Mouse (Mus musculus): ENCODE measurements around the gene Prr7.

Gene Prr7

GRCm38 (mm10) chr13:55448131-55448530, 15.9 kb upstream of the Prr7 start:
- no peak for DNase-seq (ENCODE audit: low spot score in 2 of 2)

- DNase-seq (ENCODE audit: low spot score in 2 of 2) = peak in 1 of 2 experiments; percentile 70
These were observed 14.9 kb upstream of the Prr7 start for GRCm38 (mm10) chr13:55449205-55449604.

GRCm38 (mm10) chr13:55449679-55450441, 14.2 kb upstream of the Prr7 start:
- peak; percentile 70 to 83 for DNase-seq (ENCODE audit: low spot score in 2 of 2)

DNA sequence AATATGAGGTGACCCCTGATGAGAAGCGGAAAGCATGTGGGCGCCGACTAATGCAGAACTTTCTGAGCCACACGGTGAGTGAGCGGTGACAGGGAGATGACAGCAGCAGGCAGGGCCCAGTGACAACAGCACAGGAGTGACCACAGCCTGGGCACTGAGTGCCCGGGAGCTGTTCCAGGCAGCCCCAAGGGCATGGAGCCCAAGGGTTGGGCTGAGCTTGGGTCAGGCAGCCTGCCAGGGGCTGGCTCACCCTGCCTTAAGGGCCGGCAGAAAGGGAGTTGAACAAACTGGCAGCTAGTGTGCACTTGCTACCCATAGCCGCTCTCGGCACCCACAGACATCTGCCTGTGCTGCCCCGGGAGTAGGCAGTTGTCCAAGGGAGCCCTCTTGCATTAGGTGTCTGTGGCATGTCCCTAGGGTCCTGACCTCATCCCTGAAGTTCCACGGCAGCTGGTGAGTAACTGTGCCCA, 13.5 kb upstream of the Prr7 start:
- no peak for DNase-seq (ENCODE audit: low spot score in 2 of 2)

DNA sequence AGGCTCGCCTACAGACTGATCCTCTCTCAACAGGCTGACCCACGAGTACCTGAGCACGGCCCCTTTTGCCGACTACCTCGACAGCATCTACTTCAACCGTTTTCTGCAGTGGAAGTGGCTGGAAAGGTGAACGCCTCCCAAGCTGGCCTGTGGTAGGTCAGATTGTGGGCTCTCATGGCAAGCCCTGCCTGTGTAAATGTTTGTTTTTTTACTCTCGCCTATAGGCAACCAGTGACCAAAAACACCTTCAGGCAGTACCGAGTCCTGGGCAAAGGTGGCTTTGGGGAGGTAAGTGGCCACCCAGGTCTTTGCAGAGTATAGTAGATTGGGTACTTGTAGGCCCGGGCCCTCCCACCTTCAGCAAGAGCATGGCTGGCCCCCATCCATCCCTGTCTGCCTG, 12.8 kb upstream of the Prr7 start:
- no peak for DNase-seq (ENCODE audit: low spot score in 2 of 2)

DNA sequence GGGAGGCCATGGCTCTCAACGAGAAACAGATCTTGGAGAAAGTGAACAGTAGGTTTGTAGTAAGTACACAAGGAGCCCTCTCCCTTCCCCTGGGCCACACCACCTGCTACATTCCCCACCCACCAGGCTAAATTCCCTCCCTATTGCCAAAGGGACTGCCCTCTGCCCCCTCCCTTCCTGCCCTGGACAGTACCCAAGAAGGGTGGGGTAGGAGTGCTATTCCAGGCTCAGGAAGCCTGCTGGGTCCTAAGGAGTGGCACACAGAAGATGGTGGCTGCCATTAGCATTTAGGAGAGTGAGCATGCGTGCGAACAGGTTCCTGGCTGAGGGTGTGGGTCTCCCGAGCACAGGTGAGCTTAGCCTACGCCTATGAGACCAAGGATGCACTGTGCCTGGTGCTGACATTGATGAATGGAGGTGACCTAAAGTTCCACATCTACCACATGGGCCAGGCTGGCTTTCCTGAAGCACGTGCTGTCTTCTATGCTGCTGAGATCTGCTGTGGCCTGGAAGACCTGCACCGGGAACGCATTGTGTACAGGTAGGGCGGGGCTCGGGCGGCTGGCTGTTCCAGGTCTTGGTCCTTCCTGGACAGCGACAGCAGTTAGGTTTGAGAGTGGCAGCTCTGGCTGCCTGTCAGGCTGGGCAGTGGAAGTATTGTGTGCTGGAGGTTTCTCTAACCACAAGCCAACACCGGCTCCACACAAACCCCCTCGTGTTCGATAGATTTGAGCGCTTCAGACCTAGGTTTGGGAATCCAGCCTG, 12.1 kb upstream of the Prr7 start:
- no peak for DNase-seq (ENCODE audit: low spot score in 2 of 2)

- DNase-seq (ENCODE audit: low spot score in 2 of 2) = no peak
These were observed 1.1 kb upstream of the Prr7 start for GRCm38 (mm10) chr13:55462965-55463364.

DNA sequence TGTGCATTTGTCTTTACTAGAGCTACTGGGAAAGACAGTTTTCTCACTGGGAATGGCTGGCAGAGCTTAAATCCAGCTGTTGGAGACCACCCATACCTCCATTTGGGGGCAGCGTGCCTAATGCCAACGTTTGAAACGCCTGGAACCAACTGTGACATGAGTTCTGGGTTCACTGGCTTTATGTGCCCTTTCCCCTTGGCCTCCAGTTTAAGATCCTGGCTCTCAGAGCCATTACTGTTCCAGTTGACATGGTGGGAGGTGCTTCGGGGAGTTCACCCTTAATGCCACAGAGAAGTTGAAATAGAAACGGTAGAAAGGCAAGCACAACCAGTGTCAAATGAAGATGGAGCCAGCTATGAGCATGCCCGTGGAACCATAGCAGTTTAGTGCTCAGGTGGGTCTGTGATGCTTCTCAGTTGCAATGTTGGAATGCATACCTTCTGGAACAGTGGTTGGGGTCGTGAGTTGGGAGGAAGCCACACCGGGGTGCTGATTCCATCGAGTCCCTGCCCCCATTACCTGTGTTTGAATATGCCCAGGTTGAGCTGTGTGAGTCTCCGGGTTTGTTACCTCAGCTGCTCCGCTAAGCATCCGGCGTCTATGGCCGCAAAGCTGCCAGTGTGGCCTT, 554 bp upstream of the Prr7 start:
- DNase-seq (ENCODE audit: low spot score in 2 of 2) = peak in 1 of 2 experiments; percentile 69

DNA sequence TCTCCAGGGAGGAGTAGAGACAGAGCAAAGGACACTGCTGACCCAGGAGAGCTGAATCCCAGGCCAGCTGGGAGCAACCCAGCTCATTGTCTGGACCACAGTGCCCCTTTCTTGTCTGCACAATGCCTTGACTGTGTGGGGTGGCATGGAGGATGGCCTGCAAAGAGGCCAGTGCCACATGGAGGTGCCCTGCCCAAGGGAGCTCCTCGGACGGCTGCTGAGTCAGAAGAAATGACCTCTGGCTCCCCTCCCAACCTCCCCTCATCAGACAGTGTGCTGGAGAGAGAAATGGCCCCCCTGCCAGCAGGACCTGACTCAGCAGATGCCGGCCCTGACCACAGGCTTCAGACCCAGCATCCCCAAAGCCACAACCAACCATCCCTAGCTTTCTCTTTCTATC, 1.1 kb downstream of the Prr7 start:
- DNase-seq (ENCODE audit: low spot score in 2 of 2) = peak in 1 of 2 experiments; percentile 65

DNA sequence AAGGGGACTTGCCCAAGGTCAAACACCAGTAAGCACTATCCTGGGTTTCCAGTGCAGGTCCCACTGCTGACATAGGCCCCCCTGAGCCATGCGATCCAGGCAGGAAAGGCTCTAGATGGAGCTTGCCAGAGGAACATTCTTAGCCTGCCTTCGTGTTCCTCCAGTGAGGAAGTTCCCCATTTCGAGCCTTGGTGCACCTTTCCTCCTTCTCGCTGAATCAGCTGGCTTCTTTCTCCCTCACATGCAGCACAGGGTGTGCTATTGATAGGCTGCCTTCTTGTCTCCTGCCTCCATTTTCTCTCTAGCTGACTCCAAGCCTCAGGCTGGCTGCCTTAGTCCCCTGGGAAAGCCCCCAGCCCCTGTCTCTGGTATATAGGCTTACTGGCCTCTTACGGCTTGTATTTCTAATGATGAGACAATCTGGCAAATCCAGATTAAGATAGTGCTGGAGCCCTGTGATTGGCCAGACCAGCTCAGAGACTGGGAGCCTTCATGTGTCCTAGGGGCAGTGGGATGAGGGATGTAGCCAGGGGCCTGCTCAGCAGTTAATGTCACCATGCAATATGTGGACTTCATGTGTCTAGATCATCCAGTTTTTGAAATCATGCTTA, 1.9 kb downstream of the Prr7 start:
- no peak for DNase-seq (ENCODE audit: low spot score in 2 of 2)

DNA sequence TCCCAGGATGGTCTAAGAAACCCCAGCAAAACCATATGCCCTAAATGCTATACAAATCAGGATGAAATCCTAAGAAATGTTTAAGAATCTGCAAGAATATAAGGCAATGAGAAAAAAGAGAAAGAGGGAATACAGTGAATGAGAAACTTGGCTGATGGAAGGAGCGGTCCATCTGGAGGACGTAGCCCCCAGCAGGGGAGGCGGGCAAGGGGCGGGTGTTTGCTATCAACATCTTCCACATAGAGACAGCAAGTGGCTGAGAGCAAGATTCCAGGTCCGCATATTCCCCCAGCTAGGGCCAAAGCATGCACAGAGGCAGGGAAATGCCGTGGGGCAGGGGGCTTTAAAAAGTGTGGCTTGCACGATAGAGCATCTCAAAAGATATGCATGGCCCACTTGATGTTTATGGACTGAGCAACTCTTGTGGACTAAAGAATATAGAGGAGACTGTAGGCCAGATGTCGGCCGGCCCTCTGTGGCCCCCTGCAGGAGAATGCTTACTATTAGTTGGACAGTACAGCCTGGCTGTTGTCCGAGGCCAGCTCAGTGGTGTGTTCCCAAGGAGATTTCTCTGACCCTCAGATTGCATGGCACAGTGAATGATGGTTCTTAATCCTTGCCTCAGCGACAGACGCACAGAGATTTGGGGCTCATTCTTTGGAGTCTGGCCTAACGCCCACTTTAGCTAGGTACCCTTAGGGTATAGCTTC, 4.9 kb downstream of the Prr7 start:
- peak in 1 of 2 experiments; percentile 74 for DNase-seq (ENCODE audit: low spot score in 2 of 2)

DNA sequence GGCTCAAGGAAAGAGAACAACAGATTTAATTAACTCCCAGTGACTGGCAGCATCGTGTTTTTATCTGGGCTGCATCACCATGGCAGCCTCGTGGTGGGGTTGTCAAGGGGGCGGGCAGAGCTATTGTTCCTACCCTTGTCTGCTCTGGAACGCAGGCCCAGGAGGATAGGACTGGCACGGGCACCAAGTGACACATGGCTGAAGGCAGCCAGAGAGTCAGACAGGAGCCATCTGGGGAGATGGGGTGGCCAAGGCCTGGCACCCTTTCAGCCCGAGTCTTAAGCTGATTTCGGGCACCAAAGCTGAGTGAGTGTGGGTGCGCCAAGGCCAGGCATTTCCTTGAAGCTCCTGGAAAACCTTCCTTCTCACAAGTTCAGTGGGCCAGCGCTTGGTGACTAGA, 6.3 kb downstream of the Prr7 start:
- DNase-seq (ENCODE audit: low spot score in 2 of 2) = no peak

DNA sequence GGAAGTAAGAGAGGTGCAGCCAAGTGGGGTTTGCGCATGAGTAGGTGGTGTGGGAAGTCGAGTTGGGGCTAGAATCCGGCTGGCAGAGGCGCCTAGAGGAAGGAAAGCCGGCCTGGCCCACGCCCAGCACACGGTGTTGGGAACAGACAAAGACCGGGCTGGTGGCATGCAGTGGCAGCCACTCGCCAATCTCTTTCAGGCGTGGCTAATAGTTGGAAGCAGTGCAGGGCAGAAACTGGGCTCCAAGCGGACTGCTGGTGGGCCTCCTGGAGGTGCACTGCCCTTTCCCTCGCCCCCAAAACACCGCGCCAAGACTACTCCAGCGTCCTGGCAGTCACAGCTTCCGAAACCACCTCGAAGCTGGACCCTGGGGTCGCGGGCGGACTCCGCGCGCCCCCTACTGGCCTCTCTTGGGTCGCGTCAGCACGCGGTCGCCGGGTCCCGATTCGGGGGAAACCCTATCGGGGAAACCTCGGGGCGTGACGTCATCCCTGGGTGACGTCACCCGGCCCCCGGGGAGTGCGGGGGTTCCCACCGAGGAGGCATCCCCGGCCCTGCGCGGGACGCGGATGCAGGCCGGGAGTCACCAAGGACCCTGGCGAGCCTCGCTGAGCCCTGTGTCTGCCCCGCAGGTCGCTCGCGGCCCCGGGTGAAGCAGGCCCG, 7.2 kb downstream of the Prr7 start:
- DNase-seq (ENCODE audit: low spot score in 2 of 2) = peak; percentile 80 to 93

- no peak for DNase-seq (ENCODE audit: low spot score in 2 of 2)
These were observed 7.7 kb downstream of the Prr7 start for GRCm38 (mm10) chr13:55471819-55472131.

DNA sequence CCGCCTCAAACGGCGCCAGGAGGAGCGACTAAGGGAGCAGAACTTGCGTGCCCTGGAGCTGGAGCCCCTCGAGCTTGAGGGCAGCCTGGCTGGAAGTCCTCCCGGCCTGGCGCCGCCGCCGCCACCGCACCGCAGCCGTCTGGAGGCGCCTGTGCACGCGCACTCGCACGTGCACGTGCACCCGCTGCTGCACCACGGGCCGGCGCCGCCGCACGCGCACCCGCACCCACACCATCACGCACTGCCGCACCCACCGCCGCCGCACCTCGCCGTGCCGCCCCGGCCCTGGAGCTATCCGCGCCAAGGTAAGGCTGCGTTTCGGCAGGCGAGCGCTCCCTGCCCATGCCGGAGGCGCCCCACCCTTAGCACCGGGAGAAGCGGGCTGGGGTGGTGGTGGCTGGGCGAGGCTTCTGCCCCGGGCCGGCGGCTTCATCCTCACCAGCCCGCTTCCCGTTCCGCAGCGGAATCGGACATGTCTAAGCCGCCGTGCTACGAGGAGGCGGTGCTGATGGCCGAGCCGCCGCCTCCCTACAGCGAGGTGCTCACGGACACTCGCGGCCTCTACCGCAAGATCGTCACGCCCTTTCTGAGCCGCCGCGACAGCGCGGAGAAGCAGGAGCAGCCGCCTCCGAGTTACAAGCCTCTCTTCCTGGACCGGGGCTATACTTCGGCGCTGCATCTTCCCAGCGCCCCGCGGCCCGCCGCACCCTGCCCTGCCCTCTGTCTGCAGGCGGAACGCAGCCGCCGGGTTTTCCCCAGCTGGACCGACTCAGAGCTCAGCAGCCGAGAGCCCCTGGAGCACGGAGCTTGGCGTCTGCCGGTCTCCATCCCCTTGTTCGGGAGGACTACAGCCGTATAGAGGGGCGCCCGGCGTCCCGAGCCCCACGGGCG, 8.3 kb downstream of the Prr7 start:
- DNase-seq (ENCODE audit: low spot score in 2 of 2) = peak; percentile 42 to 80

- DNase-seq (ENCODE audit: low spot score in 2 of 2) = no peak
These were observed 9.2 kb downstream of the Prr7 start for GRCm38 (mm10) chr13:55473076-55473831.

GRCm38 (mm10) chr13:55473961-55474360, 9.9 kb downstream of the Prr7 start:
- DNase-seq (ENCODE audit: low spot score in 2 of 2) = no peak

DNA sequence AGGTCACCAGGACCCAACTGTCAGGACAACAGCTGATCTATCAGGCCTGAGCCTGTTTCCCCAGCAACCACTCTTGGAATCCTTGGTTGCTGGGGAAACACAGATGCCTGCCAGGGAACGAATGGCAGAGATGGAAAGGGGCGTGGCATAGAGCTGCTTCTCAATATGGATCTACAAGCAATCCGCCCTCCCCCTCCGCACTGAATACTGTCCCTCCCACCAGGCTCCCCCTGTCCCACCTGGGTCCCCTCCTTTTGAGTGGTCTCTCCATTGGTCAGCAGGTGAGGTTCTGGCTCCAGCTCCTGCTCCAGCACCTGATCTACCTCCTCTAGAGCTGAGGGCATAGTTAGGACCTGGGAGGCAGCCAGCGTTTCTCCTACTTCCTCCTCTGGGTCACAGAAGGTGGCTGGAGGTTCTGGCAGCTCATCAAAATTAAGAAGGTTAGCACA, 10.6 kb downstream of the Prr7 start:
- no peak for DNase-seq (ENCODE audit: low spot score in 2 of 2)

GRCm38 (mm10) chr13:55475750-55476149, 11.7 kb downstream of the Prr7 start:
- DNase-seq (ENCODE audit: low spot score in 2 of 2) = no peak

Measured in spleen, postnatal 4 days (tissue).